Mouse (Mus musculus): ENCODE data around the gene Gm44511.
A peak's percentile ranks its signal among the peaks of the same experiment; 100 is the strongest.

Gene Gm44511

GRCm38 (mm10) chr6:128826132-128826531, at the start of gene Gm44511, which contains the start of gene Klrb1b:
Gene Gm44511, minus strand, starts transcription at chr6:128826315.
Gene Klrb1b, minus strand, starts transcription at chr6:128826331.
- no peak for DNase-seq (ENCODE audit: low spot score in 2 of 2)

DNA sequence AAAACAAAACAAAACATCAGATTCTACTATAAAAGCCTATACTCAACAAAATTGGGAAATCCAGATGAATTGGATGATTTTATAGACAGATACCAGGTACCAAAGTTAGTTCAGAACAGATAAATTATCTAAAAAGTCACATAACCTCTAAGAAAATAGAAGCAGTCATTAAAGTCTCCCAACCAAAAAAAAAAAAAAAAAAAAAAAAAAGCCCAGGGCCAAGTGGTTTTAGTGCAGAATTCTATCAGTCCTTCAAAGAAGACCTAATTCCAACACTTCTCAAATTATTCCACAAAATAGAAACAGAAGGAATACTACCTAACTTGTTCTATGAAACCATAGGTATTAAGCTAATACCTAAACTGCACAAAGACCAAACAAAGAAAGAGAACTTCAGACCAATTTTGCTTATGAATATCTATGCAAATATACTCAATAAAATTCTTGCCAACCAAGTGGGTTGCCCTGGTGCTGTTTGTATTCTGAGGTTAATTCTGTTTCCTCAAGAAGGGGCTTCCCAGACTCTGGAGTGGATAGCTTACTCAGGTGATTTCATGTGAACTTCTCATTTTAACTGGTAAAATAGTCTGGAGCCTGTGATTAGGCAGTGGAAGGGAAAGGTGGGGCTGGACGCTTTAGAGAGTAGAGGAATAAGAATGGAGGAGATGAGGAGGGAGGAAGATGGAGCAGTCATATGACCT, 45.9 kb upstream of the Gm44511 start:
- no peak for DNase-seq (ENCODE audit: low spot score in 2 of 2)

GRCm38 (mm10) chr6:128868861-128869260, 42.7 kb upstream of the Gm44511 start:
- DNase-seq (ENCODE audit: low spot score in 2 of 2): no peak

DNA sequence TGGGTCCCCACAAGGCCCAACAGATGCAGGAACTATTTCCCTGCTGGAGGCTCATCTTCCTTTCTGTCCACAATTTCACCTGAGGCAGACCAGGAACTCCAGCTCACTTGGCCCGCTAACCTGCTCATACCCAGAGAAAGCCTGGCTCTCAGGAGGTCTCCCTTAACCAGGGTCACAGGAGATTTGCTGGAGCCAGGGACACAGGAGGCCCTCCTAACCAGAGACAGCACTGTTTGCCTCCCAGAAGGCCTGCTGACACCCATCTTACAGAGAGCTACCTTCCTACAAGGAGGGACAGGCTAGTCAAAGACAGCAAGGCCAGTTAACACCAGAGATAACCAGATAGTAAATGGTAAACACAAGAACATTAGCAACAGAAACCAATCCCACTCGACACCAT, 31.9 kb upstream of the Gm44511 start:
- no peak for DNase-seq (ENCODE audit: low spot score in 2 of 2)

- DNase-seq (ENCODE audit: low spot score in 2 of 2): peak; percentile 80 to 85
Measured at GRCm38 (mm10) chr6:128856250-128856649, 30.1 kb upstream of the Gm44511 start.

DNA sequence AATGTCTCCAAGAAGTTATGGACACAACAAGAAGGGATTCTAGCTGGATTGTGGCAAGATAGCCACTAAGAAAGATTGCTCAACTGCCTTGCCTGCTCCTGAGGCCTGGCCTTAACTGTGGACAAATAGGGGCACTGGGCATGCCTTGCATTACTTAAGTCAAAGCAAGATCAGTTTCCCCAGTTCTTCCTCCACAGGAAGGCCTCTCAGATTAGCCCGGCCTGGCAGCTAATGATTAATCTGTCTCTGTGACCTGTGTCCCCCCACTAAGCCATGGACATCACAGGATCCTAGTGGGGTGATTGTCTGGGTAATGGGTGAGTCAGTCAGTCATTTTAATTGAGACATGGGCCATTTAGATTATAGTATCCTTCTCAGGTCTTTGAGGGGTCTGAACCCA, 29.4 kb upstream of the Gm44511 start:
- DNase-seq (ENCODE audit: low spot score in 2 of 2): no peak

DNA sequence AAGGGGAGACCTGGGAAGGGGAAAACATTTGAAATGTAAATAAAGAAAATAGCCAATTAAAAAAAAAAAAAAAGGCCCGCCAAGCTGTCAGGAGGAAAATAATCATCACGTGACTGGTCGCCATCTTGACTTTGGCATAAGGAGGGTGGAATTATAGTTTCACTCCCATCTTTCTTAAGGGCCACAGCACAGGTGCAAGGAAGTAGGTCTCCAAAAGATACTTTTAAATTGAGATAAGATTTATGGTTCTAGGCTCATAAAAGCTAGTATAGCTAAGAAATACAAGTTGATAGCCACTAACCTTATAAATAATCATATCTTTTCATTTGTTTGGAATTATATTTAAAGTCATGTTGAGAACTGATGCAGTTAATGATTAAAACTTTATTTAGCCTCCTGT, 28.8 kb upstream of the Gm44511 start:
- DNase-seq (ENCODE audit: low spot score in 2 of 2): no peak

DNA sequence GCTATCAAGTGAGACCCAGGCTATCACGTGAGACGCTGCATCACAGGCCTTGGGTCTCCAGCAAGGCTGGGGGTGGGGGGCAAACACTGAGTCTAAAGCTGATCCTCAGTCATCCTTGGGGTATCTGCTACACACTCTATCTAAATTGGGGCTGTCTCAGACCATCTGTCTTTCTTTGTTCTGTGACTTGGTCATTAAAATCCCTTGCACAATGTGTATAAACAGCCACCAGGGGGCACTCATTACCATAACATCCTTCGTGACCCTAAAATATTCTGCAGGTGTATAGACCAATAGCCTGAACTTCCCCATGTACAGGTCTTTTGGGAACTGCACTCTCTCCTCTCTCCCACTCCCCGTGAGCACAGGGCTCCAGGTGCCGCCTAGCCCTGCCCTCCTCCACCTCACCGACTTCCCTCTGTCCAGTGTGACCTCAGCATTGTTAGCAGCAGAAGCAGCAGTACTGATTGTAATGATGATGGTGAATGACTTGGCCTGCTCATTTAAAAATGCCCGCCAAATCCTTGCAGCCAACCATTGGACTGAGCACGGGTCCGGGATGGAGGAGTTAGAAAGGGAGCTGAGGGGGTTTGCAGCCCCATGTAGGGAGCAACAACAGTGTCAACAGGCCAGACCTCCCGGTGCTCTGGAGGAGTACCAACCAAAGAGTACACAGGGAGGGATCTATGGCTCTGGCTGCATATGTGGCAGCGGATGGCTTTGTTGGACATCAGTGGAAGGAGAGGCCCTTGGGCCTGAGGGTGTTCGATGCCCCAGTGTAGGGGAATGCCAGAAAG, 28.1 kb upstream of the Gm44511 start:
- DNase-seq (ENCODE audit: low spot score in 2 of 2): peak; percentile 76 to 83

DNA sequence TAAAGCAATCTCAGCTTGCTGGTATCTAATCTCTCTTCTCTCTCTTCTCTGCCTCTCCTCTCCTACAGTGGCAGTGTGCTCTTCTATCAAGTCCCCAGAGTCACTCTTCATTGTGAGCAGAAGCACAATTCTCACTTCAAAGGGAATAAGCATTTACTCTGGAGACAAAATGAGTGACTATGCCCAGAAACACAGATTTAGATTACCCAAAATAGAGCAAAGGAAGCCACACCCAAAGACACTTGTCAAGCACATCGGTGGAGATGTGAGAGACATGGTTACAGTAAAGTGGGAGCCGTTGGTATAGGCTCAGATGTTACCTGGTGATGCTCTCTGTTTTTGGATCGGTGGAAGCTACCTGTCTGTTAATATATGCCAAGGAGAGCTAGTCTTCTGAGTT, 26.7 kb upstream of the Gm44511 start:
- DNase-seq (ENCODE audit: low spot score in 2 of 2): no peak

DNA sequence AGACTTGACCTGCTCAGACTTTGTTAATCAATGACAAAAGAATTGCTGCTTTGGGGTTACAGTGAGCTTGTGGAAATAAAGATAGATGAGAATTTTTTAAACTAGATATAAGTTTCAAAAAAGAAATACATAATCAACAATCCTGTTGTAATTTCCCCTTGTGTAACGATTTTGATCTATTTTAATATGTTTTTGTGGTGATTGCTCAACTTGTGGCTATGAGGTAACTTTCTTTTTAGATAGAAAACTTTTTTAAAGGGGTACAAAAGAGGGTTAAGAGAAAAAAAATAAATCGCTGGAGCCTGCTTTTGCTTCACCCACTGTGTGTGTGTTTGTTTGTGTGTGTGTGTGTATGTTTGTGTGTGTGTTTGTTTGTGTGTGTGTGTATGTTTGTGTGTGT, 25.0 kb upstream of the Gm44511 start:
- no peak for DNase-seq (ENCODE audit: low spot score in 2 of 2)

DNA sequence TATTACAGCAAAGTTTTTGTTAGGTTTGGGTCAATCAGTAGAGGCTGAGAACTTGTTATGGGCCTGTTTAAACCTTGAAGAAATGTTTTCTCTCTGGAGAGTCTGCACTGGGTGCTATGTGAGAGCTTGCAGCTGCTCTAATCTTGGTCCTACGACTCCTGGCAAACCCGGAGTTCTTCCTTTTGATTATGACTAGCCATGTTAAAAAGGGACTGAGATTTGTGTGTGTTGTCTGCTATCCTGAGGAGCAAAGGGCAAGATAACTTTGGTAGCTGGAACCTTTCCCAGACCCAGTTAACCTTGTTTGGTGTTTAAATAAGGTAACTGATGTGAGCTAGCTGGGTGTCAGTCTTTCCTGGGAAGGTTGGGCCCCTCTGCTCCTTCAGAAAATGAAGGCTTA, 24.6 kb upstream of the Gm44511 start:
- no peak for DNase-seq (ENCODE audit: low spot score in 2 of 2)

DNA sequence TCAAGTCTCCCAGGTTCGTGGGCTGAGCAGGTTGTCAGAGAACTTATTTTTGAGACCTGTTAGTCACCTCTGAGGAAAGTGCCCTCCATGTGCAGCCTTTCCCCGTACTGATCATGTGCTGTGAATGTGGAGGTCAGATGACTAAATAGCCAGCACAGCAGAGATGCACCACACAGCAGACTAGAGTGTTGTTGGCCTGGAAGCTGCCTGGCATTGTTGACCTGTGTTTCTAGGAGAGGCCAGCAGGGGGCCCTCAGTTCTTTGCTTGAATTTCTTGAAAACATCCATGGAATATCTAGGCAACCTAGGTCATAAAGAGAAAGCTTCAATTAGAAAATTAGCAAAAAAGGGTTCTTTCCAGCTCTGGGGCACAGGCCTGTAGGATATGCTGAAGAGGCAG, 23.8 kb upstream of the Gm44511 start:
- DNase-seq (ENCODE audit: low spot score in 2 of 2): no peak

GRCm38 (mm10) chr6:128847401-128847800, 21.3 kb upstream of the Gm44511 start:
- no peak for DNase-seq (ENCODE audit: low spot score in 2 of 2)

DNA sequence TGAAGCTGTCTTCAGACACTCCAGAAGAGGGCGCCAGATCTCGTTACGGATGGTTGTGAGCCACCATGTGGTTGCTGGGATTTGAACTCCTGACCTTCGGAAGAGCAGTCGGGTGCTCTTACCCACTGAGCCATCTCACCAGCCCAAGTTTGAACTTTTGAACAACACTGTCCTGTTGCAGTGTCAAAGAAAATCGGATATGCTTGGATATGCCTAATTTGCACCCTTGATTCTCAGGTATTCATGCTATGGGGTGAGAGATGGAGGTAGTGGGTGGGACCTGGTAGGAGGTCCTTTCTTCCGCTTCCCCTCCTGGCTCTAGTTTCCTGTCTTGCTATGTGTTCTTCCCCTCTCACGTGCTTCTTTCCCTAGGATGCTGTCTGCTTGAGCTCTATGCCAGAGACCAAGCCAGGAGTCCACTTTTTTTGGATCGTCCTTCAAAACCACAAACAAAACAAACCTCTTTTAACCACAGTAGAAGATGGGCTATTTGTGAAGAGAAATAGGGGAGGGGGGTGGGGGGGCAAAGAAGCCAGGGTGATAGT, 20.0 kb upstream of the Gm44511 start:
- no peak for DNase-seq (ENCODE audit: low spot score in 2 of 2)

GRCm38 (mm10) chr6:128845319-128845979, 19.3 kb upstream of the Gm44511 start:
- DNase-seq (ENCODE audit: low spot score in 2 of 2): peak; percentile 84 to 88

- DNase-seq (ENCODE audit: low spot score in 2 of 2): no peak
Measured at GRCm38 (mm10) chr6:128844586-128845080, 18.5 kb upstream of the Gm44511 start.

DNA sequence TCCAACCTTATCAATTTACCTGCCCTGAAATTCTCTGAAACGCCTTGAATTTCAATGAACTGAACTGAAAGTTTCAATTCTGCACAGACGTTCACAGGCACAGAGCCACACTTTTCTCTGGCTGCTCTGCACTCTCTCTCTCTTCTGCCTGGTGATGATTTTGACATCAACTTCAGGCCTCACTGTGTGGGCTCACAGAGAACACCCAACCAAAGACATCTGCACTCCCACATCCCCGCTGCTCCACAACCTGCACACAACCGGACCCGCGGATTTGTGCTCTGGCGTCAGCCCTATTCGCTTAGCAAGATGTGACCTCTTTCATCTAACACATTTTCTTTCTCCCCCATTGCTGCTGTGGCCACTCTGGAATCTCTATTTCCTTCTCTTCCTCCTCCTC, 18.0 kb upstream of the Gm44511 start:
- no peak for DNase-seq (ENCODE audit: low spot score in 2 of 2)

- peak; percentile 73 to 83 for DNase-seq (ENCODE audit: low spot score in 2 of 2)
Measured at GRCm38 (mm10) chr6:128843479-128843992, 17.4 kb upstream of the Gm44511 start.

- DNase-seq (ENCODE audit: low spot score in 2 of 2): peak; percentile 84 to 88
Measured at GRCm38 (mm10) chr6:128842945-128843478, 16.9 kb upstream of the Gm44511 start.

GRCm38 (mm10) chr6:128842356-128842944, 16.3 kb upstream of the Gm44511 start:
- no peak for DNase-seq (ENCODE audit: low spot score in 2 of 2)

All from spleen, postnatal 36 days (tissue).